Mouse (Mus musculus): Measurements from ENCODE around the gene Cep41. TPM values are rescaled to one million over a fixed set of nuclear protein-coding genes. Genes with fewer than 3 reads are reported as not detected.

The Cep41 gene
- total and polyA plus RNA-seq, 2 experiments from 2014 or later = 4.7 to 5.7 TPM

DNA sequence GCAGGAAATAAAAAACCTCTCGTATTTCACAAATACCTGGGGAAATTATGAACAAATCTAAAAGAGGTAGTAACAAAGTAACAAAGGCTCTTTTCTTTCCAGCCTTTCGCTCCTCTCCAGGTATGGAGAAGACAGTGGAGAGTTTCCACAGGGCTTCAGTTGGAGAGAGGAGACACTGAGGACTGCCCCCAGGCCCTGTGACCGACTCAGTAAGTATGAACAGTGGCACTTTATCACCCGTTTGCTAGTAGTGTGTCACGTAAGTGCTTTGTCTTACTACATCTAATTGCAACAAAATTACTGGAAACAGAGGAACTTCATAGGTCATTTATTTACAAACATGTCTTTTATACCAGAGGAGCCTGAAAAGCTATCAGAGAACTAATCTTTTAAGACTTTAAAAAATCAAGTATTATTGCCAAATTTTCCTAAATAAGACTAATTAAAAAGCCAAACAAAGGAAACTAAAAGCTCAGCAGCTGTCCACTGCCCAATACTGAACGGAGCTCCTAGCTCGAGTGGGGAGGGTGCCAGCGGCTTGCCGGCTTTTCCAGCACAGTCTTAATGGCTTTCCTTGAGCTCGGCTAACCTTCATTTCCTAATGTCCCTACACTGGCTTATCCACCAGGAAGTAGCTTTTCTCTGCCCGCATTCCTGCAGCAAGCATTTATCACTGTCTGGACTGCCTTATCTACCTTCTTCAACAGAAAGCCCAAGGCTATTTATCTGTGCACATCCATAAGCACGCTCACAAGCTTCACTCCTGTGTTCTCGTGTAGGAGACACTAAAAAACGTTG lies 19.6 kb downstream of the Cep41 start:
- Histone ChIP-seq H3K9me3 (replicated peaks; ENCODE audit: control insufficient read depth, low read length) (no peaks in the 10 kb centered on the region), H3K27me3 (ENCODE audit: control insufficient read depth, insufficient read depth, low read length) (no peaks in the 10 kb centered on the region), H3K27ac (ENCODE audit: low read depth) (peak overlapping the region; percentile 86), H3K4me3 (ENCODE audit: low read depth, low read length) (peak overlapping the region; percentile 3; the same call in 1 of the 2 replicates), H3K36me3 (replicated peaks; ENCODE audit: control insufficient read depth, insufficient read depth, low read length) (no peaks in the 10 kb centered on the region), H3K4me2 (ENCODE audit: low read depth, low read length) (peak overlapping the region; percentile 53), H3K4me1 (ENCODE audit: control insufficient read depth, insufficient read depth) (peaks cover 23% of the 10 kb centered on the region), H3K9ac (replicated peaks; ENCODE audit: low read depth, low read length) (0 out of 2 replicates have a peak overlapping the region, but pooled peaks have one; percentile 32)
- peak; percentile 53 for DNase-seq (ENCODE audit: low spot score)
- 21% methylated on average over 14 of the region's 14 CpGs for WGBS
- 0 out of 2 replicates have a peak, but pooled peaks have one; percentile 46 for ATAC-seq (ENCODE audit: insufficient read depth, low read depth)
- TF ChIP-seq EP300 (IDR thresholded peaks at IDR 0.05; ENCODE audit: low read depth) = no peak
- TF ChIP-seq CTCF (IDR thresholded peaks at IDR 0.05; ENCODE audit: low read depth) = no peak

DNA sequence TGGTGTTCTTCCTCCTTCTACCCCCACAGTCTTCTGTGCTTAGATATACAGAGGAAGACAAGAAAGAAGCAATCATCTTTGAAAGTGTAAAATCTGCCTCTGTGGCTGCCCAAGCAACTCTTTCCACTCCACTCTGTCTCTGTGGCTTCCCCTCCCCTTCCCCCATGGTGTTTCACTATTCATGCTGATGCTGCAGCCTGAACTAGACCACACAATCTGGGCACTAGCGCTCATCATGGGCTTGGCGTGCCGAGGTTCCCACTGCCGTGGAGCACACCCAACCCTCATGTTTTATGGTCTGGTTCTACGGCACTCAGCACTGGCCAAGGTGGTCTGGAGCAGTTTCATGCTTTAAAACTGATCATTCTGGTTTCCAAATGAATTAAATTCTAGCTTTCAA lies 21.9 kb downstream of the Cep41 start:
- ATAC-seq (ENCODE audit: insufficient read depth, low read depth) (no peak), DNase-seq (ENCODE audit: low spot score) (no peak)
- no peaks in the 10 kb centered on the region for H3K36me3 ChIP-seq (replicated peaks; ENCODE audit: control insufficient read depth, insufficient read depth, low read length)
- no peaks in the 10 kb centered on the region for H3K27me3 ChIP-seq (ENCODE audit: control insufficient read depth, insufficient read depth, low read length)
- H3K4me3 ChIP-seq (ENCODE audit: low read depth, low read length) = no peak overlapping the region
- TF ChIP-seq EP300 (IDR thresholded peaks at IDR 0.05; ENCODE audit: low read depth) = no peak
- TF ChIP-seq CTCF (IDR thresholded peaks at IDR 0.05; ENCODE audit: low read depth) = no peak
- no peak overlapping the region for H3K27ac ChIP-seq (ENCODE audit: low read depth)
- WGBS = 83% methylated on average over 5 of the region's 5 CpGs
- peaks cover 23% of the 10 kb centered on the region for H3K4me1 ChIP-seq (ENCODE audit: control insufficient read depth, insufficient read depth)
- H3K4me2 ChIP-seq (ENCODE audit: low read depth, low read length) = no peak overlapping the region
- H3K9ac ChIP-seq (replicated peaks; ENCODE audit: low read depth, low read length) = no peak overlapping the region
- H3K9me3 ChIP-seq (replicated peaks; ENCODE audit: control insufficient read depth, low read length) = no peaks in the 10 kb centered on the region

DNA sequence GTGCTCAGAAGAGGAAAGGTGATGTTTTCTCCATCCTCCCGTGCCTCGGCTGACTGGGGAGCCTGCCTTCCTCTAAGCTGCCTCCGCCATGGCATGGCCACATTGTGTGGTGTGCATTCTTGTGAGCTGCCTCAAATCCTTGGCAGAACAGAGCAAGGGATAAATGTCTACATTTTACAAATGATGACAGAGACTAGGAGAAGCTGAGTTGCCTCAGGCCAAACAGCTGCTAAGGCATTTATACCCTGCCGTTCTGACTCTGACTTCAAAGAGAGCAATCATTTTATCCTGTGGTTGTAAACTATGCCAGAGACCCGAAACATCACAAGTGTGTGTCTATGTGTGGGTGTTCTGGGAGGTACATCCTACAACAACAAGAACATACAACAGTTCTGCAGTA lies 26.0 kb downstream of the Cep41 start:
- TF ChIP-seq CTCF (IDR thresholded peaks at IDR 0.05; ENCODE audit: low read depth) (no peak), EP300 (IDR thresholded peaks at IDR 0.05; ENCODE audit: low read depth) (no peak)
- Histone ChIP-seq H3K36me3 (replicated peaks; ENCODE audit: control insufficient read depth, insufficient read depth, low read length) (no peaks in the 10 kb centered on the region), H3K27ac (ENCODE audit: low read depth) (no peak overlapping the region), H3K4me1 (ENCODE audit: control insufficient read depth, insufficient read depth) (no peaks in the 10 kb centered on the region; the same call in 1 of the 2 replicates), H3K4me2 (ENCODE audit: low read depth, low read length) (no peak overlapping the region), H3K9ac (replicated peaks; ENCODE audit: low read depth, low read length) (no peak overlapping the region), H3K27me3 (ENCODE audit: control insufficient read depth, insufficient read depth, low read length) (no peaks in the 10 kb centered on the region), H3K4me3 (ENCODE audit: low read depth, low read length) (no peak overlapping the region), H3K9me3 (replicated peaks; ENCODE audit: control insufficient read depth, low read length) (no peaks in the 10 kb centered on the region)
- no peak for ATAC-seq (ENCODE audit: insufficient read depth, low read depth)
- no peak for DNase-seq (ENCODE audit: low spot score)
- 71% methylated on average over 5 of the region's 5 CpGs for WGBS

DNA sequence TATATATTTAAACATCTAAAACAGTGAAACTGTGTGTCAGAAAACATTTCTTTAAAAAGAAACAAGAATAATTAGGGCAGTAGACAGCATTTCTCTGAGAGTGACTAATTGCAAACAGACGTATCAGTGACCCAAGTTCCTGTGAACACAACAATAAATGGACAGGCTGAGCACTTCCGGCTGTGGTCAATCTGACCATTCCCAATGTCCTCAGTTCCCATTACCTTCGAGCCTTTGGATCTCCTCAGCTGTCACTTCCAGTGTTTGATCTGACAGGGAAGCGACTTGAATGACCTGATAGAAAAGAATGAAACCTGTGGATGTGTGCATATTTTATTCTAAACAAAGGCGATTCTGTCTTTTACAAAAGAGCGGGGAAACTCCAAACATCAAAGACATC lies 27.5 kb downstream of the Cep41 start:
- DNase-seq (ENCODE audit: low spot score) (no peak), ATAC-seq (ENCODE audit: insufficient read depth, low read depth) (no peak)
- Histone ChIP-seq H3K27ac (ENCODE audit: low read depth) (0 out of 2 replicates have a peak overlapping the region, but pooled peaks have one; percentile 3), H3K4me1 (ENCODE audit: control insufficient read depth, insufficient read depth) (no peaks in the 10 kb centered on the region; the same call in 1 of the 2 replicates), H3K36me3 (replicated peaks; ENCODE audit: control insufficient read depth, insufficient read depth, low read length) (no peaks in the 10 kb centered on the region), H3K4me3 (ENCODE audit: low read depth, low read length) (no peak overlapping the region), H3K4me2 (ENCODE audit: low read depth, low read length) (no peak overlapping the region), H3K27me3 (ENCODE audit: control insufficient read depth, insufficient read depth, low read length) (no peaks in the 10 kb centered on the region), H3K9ac (replicated peaks; ENCODE audit: low read depth, low read length) (no peak overlapping the region), H3K9me3 (replicated peaks; ENCODE audit: control insufficient read depth, low read length) (no peaks in the 10 kb centered on the region)
- WGBS = 78% methylated on average over 6 of the region's 6 CpGs
- no peak for TF ChIP-seq EP300 (IDR thresholded peaks at IDR 0.05; ENCODE audit: low read depth)
- no peak for TF ChIP-seq CTCF (IDR thresholded peaks at IDR 0.05; ENCODE audit: low read depth)

- H3K4me3 ChIP-seq (ENCODE audit: low read depth, low read length) = no peak overlapping the region
- TF ChIP-seq EP300 (IDR thresholded peaks at IDR 0.05; ENCODE audit: low read depth) = no peak
- TF ChIP-seq CTCF (IDR thresholded peaks at IDR 0.05; ENCODE audit: low read depth) = no peak
- H3K9ac ChIP-seq (replicated peaks; ENCODE audit: low read depth, low read length) = no peak overlapping the region
- H3K4me2 ChIP-seq (ENCODE audit: low read depth, low read length) = no peak overlapping the region
- no peaks in the 10 kb centered on the region for H3K27me3 ChIP-seq (ENCODE audit: control insufficient read depth, insufficient read depth, low read length)
- 15% methylated on average over 4 of the region's 4 CpGs for WGBS
- no peaks in the 10 kb centered on the region; the same call in 1 of the 2 replicates for H3K4me1 ChIP-seq (ENCODE audit: control insufficient read depth, insufficient read depth)
- no peaks in the 10 kb centered on the region for H3K9me3 ChIP-seq (replicated peaks; ENCODE audit: control insufficient read depth, low read length)
- H3K27ac ChIP-seq (ENCODE audit: low read depth) = peak overlapping the region; percentile 35; the same call in 1 of the 2 replicates
- no peak for ATAC-seq (ENCODE audit: insufficient read depth, low read depth)
- H3K36me3 ChIP-seq (replicated peaks; ENCODE audit: control insufficient read depth, insufficient read depth, low read length) = no peaks in the 10 kb centered on the region
- no peak for DNase-seq (ENCODE audit: low spot score)
Observed at GRCm38 (mm10) chr6:30665296-30665695, 28.3 kb downstream of the Cep41 start.
